Mouse (Mus musculus) embryonic facial prominence, embryonic 10.5 days (tissue): ENCODE measurements around the gene Atad5. TPM values are rescaled to one million over a fixed set of nuclear protein-coding genes. Genes with fewer than 3 reads are reported as not detected.
"Not testable (repeated sequence)": the region's sequence is repeated elsewhere in the genome, so short reads cannot be mapped to it uniquely, and the experiment has no call there.

Experiments
- DNase-seq: peaks from one replicate; pipeline ENCODE4 v3.0.0-alpha.2; 2017; ENCODE audit warnings: low spot score
- H3K27ac ChIP-seq: fragments of 300-500 bp; sonication (generic); replicated peaks from 2 replicates; pipeline ENCODE4 v1.5.1; 2016; ENCODE audit warnings: mild to moderate bottlenecking
- H3K27me3 ChIP-seq: fragments of 300-500 bp; sonication (generic); replicated peaks from 2 replicates; pipeline ENCODE4 v1.6.1; 2016; ENCODE audit warnings: low read depth, mild to moderate bottlenecking; ENCODE audit not compliant: poor library complexity, severe bottlenecking
- H3K36me3 ChIP-seq: fragments of 300-500 bp; sonication (generic); replicated peaks from 2 replicates; pipeline ENCODE4 v1.6.1; 2016; ENCODE audit warnings: mild to moderate bottlenecking, moderate library complexity
- H3K4me1 ChIP-seq: fragments of 300-500 bp; sonication (generic); 2 replicates; pipeline ENCODE4 v1.6.1; 2016
- H3K4me3 ChIP-seq: fragments of 300-500 bp; sonication (generic); 2 replicates; pipeline ENCODE4 v1.5.1; 2016; ENCODE audit warnings: mild to moderate bottlenecking, moderate library complexity
- H3K9me3 ChIP-seq: fragments of 300-500 bp; sonication (generic); 2 replicates; pipeline ENCODE4 v1.6.1; 2016; ENCODE audit warnings: mild to moderate bottlenecking
- WGBS: fragments of 180-500 bp; shearing (Covaris S2); methylation state at CpG from one replicate; pipeline ENCODE4 v1.1.7; 2016; 5-methylcytosine and 5-hydroxymethylcytosine counted together
- polyA plus RNA-seq: library from polyadenylated mRNA; unstranded; fragments of >200 nt; fragmentation: Nextera tagmentation; extraction: Ambion mirVana; gene quantifications from 2 replicates; pipeline ENCODE4 v1.2.1, GENCODE M21; 2016

The Atad5 gene
- polyA plus RNA-seq, 1 experiment from 2014 or later: 20.3 TPM

GRCm38 (mm10) chr11:80178316-80178715 is 89.1 kb downstream of the Atad5 start:
- no peak for DNase-seq
- 84% methylated on average over 8 of the region's 8 CpGs for WGBS
- Histone ChIP-seq H3K4me3 (no peak overlapping the region), H3K4me1 (0 out of 2 replicates have a peak, but pooled peaks cover 7% of the 10 kb centered on the region), H3K36me3 (no peaks in the 10 kb centered on the region), H3K27me3 (no peaks in the 10 kb centered on the region), H3K27ac (no peak overlapping the region), H3K9me3 (no peaks in the 10 kb centered on the region)

DNA sequence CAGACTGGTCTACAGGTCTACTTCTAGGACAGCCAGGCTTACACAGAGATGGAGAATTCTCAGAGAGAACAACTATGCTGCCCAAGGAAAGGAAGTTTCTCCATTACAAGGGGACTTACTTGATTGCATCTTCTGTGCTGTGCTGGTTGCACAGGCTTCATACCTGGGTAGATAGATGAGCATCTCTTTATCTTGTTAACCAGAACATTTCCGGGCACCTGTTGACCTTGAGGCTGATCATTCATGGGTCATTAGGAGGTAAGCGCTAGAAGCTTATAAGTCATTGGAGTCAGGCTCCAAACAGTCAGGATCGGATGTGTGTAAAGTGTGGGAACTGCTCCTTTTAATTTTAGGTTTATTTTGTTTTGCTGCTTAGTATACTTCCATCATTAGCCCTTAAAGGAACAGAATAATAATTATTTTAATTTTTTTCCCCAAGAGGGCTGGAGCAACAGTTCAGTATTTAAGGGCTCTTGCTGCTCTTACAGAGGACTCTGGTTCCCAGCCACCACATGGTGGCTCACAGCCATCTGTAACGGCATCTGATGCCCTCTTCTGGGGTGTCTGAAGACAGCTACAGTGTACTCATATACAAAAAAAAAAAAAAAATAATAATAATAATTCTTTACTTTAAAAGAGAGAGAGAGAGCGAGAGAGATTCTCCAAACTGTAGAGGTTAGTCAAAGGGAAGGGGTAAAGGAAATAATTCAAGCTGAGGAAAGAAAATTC is 92.0 kb downstream of the Atad5 start:
- Histone ChIP-seq H3K27ac (no peak overlapping the region), H3K4me1 (peaks cover 9% of the 10 kb centered on the region; the same call in 1 of the 2 replicates), H3K27me3 (no peaks in the 10 kb centered on the region), H3K9me3 (no peaks in the 10 kb centered on the region), H3K4me3 (no peak overlapping the region), H3K36me3 (no peaks in the 10 kb centered on the region; the same call in 1 of the 2 replicates)
- no peak for DNase-seq
- 74% methylated on average over 5 of the region's 5 CpGs for WGBS

DNA sequence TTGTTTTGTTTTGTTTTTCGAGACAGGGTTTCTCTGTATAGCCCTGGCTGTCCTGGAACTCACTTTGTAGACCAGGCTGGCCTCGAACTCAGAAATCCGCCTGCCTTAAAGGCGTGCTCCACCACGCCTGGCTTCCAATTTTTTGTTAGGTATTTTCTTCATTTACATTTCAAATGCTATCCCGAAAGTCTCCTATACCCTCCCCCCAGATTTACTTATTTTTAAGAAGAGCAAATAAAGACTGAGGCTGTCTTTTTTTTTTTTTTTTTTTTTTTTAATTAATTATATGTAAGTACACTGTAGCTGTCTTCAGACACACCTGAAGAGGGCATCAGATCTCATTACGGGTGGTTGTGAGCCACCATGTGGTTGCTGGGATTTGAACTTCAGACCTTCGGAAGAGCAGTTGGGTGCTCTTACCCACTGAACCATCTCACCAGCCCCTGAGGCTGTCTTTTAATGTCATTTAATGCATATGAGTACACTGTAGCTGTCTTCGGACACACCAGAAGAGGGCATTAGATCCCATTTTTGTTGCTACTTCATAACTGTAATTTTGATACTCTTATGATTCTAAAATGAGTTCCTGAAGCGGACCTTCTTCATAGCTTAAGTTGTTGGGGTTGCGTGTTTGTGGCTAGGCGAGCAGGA is 94.0 kb downstream of the Atad5 start:
- not testable (repeated sequence) for H3K27me3 ChIP-seq, H3K36me3 ChIP-seq, H3K9me3 ChIP-seq, H3K4me1 ChIP-seq, DNase-seq
- 43% methylated on average over 12 of the region's 12 CpGs for WGBS
- H3K27ac ChIP-seq: peak overlapping the region; percentile 89
- H3K4me3 ChIP-seq: peak overlapping the region; percentile 80

DNA sequence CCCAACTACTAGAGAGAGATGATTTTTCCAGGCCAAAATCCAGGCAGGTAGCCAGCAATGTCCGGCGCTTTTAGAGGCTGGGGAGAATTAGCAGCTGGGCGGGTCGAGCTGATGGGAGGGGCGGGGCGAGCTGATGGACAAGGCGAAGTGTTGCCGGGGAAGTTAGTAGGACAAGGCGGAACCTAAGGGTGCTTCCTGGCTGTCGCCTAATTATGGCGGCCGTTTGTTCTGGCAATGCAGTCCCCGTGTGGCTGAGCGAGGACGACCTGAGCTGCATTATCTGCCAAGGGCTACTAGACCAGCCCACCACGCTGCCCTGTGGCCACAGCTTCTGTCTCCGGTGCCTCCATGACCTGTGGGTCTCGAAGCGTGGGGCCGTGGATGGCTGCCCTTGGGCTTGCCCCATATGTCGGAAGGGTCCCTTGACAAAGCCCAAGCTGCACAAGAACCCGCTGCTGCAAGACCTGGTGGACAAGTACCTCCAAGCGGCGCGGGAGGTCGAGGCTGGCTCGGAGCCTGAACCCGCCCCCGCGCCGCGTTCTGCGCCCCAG is 94.6 kb downstream of the Atad5 start, which contains the start of gene Rnf135:
TSS of gene Rnf135 (plus strand) at position 147 of the 551 bp plus-strand sequence.
- peaks cover 9% of the 10 kb centered on the region; the same call in 1 of the 2 replicates for H3K4me1 ChIP-seq
- H3K36me3 ChIP-seq: no peaks in the 10 kb centered on the region; the same call in 1 of the 2 replicates
- peak within 1 kb of the TSS; percentile 80 for H3K4me3 ChIP-seq
- H3K27ac ChIP-seq: peak within 1 kb of the TSS; percentile 89
- DNase-seq: peak; percentile 86
- H3K9me3 ChIP-seq: no peaks in the 10 kb centered on the region
- 2% methylated on average over 33 of the region's 33 CpGs for WGBS
- H3K27me3 ChIP-seq: no peaks in the 10 kb centered on the region

DNA sequence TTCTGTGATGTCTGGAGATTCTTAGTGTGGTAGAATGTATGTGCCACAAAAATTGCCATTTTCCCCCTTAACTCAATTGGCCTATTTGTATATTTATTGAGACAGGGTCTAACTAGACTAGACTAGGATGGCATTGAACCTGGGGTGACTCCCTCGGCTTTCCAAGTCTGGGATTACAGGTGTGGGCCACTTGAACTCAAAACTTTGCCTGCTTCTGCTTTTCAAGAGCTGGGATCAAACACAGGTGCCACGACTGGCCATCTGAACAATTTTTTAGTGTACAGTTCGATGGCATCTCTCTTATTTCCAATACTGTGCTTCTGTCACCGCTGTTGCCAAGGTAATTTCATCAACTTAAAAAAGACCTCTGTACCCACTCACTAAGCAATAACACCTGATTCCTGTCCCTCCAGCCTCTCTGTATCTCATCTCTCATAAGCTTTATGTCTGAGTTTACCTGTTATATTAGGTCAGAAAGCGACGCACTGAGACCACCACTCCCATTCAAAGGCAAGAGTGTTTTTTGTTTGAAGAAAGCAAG is 95.4 kb downstream of the Atad5 start:
- no peak for DNase-seq
- H3K4me1 ChIP-seq: peaks cover 9% of the 10 kb centered on the region; the same call in 1 of the 2 replicates
- H3K9me3 ChIP-seq: no peaks in the 10 kb centered on the region
- peak overlapping the region; percentile 80 for H3K4me3 ChIP-seq
- H3K27me3 ChIP-seq: no peaks in the 10 kb centered on the region
- WGBS: 92% methylated on average over 6 of the region's 6 CpGs
- peak overlapping the region; percentile 89; the same call in 1 of the 2 replicates for H3K27ac ChIP-seq
- H3K36me3 ChIP-seq: no peaks in the 10 kb centered on the region; the same call in 1 of the 2 replicates

Other genes starting within 250 kb of the Atad5 start
- gene Utp6, start 127.0 kb upstream of the Atad5 start, polyA plus RNA-seq: 72.4 and 74.1 TPM in 2 replicates
- 22.2 and 23.3 TPM in 2 replicates for gene Suz12, start 96.3 kb upstream of the Atad5 start, polyA plus RNA-seq
- gene Crlf3, start 8.4 kb upstream of the Atad5 start, polyA plus RNA-seq: 47.8 and 49.6 TPM in 2 replicates
- gene Tefm, start 52.8 kb downstream of the Atad5 start, polyA plus RNA-seq: 38.3 and 39.2 TPM in 2 replicates
- 0.64 and 0.69 TPM in 2 replicates for gene Adap2, start 64.7 kb downstream of the Atad5 start, polyA plus RNA-seq
- gene Rnf135, start 94.5 kb downstream of the Atad5 start, polyA plus RNA-seq: 5.4 and 6.5 TPM in 2 replicates
- gene Rhot1, start 119.6 kb downstream of the Atad5 start, polyA plus RNA-seq: 50.0 and 53.1 TPM in 2 replicates
- gene Rhbdl3, start 211.5 kb downstream of the Atad5 start, polyA plus RNA-seq: 2.1 and 3.7 TPM in 2 replicates